Mouse (Mus musculus) CD8-positive naive resting alpha-beta T cell, adult 57 days (primary cell): Measurements from ENCODE around the gene Lca5. TPM values are rescaled to one million over a fixed set of nuclear protein-coding genes. Genes with fewer than 3 reads are reported as not detected.

ENCODE experiments used
- total RNA-seq: library from RNA; stranded (reverse); gene quantifications from one replicate; pipeline ENCODE4 v1.2.4, GENCODE M21; 2023

The Lca5 gene
- 15.7 TPM for total RNA-seq

GRCm38 (mm10) chr9:83440392-83441357 is at the start of gene Lca5:
Gene Lca5 (minus strand): TSS chr9:83441127.

Other genes with a start within 250 kb of the Lca5 start
- gene Sh3bgrl2, start 107.2 kb upstream of the Lca5 start, total RNA-seq = 0.43 TPM